ENCODE assay signal across 2 mouse cellular contexts in the genomic region with DNA sequence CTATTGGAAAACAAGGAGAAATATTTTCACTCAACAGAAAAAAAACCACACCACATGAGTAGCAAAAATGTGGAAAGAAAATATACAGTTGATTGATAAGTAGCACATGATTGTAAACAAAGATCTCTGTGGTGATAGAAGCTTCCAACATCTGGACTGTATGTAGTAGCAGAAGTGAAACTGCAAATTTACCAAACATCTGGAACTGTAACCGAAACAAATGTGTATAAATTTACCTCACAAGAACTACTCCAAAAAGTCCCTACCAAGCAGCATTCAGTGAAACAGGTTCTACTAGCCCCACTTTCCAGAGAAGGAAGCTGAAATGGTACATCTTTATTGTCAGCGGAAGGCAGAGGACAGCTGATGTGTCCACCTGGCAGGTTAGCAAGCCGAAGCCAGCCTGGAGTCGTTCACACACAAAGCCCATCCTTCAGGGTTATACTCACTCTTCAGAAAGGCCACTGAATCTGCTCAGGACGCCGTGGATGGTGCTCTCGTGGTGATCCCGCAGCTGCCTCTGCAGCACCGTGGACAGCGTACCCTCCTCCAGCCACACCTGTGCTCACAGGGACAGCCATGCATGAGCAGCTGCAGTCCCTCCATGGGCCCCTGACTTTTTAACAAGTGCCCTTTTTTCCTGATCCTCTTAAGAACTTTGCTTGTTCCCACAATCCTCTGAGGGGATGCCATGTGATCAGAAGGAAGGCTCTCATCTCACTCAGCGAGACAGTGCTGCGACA.
TF ChIP-seq lines count a peak whose summit lies in the region.

No protein-coding gene starts in this region.

TF ChIP-seq in CH12.LX, 34 proteins besides CTCF, POLR2A, EP300 and RAD21 (continued from another document):
- TF ChIP-seq ETS1 (conservative IDR thresholded peaks at IDR 0.05; ENCODE audit: low read depth, low read length): peak; percentile 74
- TF ChIP-seq SIN3A (IDR thresholded peaks at IDR 0.05; ENCODE audit: low read length): 0 out of 2 replicates have a peak, but pooled peaks have one; percentile 70
- peak; percentile 91 for TF ChIP-seq IRF4 (IDR thresholded peaks at IDR 0.05; ENCODE audit: low read depth, low read length)
- no peak for TF ChIP-seq USF1 (IDR thresholded peaks at IDR 0.05; ENCODE audit: low read depth, low read length)
- TF ChIP-seq RCOR1 (conservative IDR thresholded peaks at IDR 0.05; ENCODE audit: low read depth, low read length): peak; percentile 82; the same call in 1 of the 2 replicates
TF ChIP-seq in CH12.LX: peak in this region for 9.

TF ChIP-seq in myocyte, 11 proteins besides CTCF, POLR2A, EP300 and RAD21 (continued from another document):
- TF ChIP-seq CEBPB (IDR thresholded peaks at IDR 0.05; ENCODE audit: insufficient read depth, poor library complexity, severe bottlenecking) (no peak), TCF3 (IDR thresholded peaks at IDR 0.05; ENCODE audit: insufficient read length, low read depth) (no peak), REST (IDR thresholded peaks at IDR 0.05; ENCODE audit: insufficient read depth, insufficient read length) (peak; percentile 81), POLR2AphosphoS2 (IDR thresholded peaks at IDR 0.05; ENCODE audit: insufficient read length, low read depth) (no peak)
